Mouse (Mus musculus): ENCODE measurements around the gene Unc13b.

DNA sequence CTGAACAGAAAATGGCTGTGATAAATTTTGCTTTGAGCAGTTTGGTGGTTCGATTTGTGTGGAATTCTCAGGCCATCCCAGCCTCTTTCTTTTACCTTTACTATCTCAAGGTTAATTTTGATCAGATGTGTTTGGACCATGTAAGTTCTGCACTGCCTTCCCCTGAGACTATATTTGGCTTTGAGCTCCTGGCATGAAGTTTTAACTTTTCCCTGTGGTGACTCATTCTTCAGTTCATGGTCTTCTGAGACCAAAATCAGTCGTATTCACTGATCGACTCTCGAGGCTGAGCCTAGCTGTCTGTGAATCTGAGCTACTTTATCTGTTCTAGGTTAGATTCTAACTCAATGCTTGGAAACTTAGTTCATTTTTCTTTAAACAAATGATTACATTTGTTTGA lies 187.0 kb downstream of the Unc13b start:
- no peak for TF ChIP-seq CTCF (IDR thresholded peaks at IDR 0.05; ENCODE audit: borderline replicate concordance, extremely low read depth, insufficient read depth, insufficient read length)
- no peak for TF ChIP-seq POLR2A (IDR thresholded peaks at IDR 0.05; ENCODE audit: borderline replicate concordance, extremely low read depth, insufficient read depth, insufficient read length, poor library complexity, severe bottlenecking)

Data from brain, embryonic 14.5 days (tissue).